Mouse (Mus musculus) cortical plate, adult 2 months (tissue): ENCODE measurements around the gene Slc25a5.

ENCODE experiments used
- CTCF ChIP-seq: fragments of 200-500 bp; IDR thresholded peaks from 2 replicates; pipeline ENCODE4 v1.5.1; 2011; ENCODE audit warnings: mild to moderate bottlenecking, control low read depth, low read length; ENCODE audit not compliant: insufficient read depth; ENCODE audit errors: extremely low read depth
- POLR2A ChIP-seq: fragments of 200-500 bp; IDR thresholded peaks from 2 replicates; pipeline ENCODE4 v1.6.1; 2011; ENCODE audit warnings: mild to moderate bottlenecking, low read length, control low read depth; ENCODE audit not compliant: insufficient read depth; ENCODE audit errors: extremely low read depth

DNA sequence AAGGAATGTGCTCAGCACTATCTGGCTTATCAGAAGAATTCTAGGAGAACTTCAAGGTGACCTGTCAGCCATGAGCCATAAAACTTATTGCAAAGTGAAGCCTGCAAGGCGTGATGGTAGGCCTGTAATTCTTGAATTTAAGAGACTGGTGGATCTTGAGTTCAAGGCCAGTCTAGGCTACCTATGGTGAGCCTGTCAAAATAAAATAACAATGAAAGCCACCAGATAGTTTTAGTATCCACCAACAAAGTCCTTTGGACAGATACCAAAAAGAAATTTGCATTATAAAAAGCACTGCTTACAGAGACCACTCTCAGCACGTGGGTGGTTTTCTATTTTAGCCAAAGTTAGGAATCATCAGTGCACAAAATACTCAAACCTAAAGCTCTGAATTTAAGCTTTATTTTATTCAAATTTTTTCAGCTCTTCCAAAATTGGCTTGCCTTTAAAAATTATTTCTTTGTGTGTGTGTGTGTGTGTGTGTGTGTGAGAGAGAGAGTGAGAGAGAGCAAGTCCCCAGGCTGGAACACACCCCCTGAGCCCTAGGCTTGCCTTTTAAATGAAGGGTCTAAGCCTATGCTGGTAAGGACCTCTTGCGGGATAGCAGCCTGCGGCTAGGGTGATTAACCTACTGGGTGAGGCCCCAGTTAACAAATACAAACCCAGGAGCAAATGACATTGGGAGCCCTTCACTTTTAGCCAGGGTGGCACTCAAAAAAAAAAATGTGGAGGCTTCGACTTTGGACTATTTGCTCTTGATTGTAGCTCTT is 10.2 kb downstream of the Slc25a5 start:
- TF ChIP-seq POLR2A (no peak), CTCF (no peak)
